Mouse (Mus musculus) testis, postnatal 10 days (tissue): ENCODE results near the gene Fam214a.
A peak's percentile ranks its signal among the peaks of the same experiment; 100 is the strongest.

Experiments
- DNase-seq: peaks from one replicate; pipeline ENCODE4 v3.0.0; 2021; ENCODE audit warnings: low spot score

The Fam214a gene

DNA sequence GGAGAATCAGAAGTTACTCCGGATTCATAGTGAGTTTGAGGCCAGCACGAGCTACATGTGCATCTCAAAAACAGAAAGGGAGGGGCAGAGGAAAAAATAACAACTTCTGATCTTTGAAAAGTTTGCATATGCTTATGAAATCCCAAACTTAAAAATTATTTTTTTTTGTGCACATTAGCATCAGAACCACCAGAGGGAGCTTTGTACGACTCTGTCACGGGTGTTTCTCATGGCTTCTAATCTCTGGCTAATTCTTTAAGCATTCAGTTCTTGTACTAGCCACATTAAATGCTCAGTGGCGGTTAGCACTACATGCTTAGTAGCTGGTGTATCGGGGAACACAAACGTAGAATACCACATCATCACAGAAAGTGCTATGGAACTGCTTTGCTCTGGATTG is 80.5 kb downstream of the Fam214a start:
- no peak for DNase-seq

DNA sequence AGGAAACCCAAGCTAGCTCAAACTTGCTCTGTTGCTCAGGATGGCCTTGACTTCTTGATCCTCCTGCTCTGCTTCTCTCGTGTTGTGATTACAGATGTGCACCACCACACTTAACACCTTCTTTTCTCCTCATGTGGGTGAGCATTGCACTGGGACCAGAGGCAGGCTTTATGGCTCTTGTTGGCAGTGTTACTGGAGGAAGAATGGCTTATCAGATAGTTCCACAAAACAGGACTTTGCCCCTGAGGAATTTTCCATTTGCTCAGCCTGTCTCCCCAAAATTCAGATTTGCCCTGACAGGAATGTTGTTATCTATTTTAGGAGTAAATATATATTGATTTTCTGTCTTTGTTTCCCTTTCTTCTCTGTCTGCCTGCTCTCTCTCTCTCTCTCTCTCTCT is 82.0 kb downstream of the Fam214a start:
- no peak for DNase-seq

DNA sequence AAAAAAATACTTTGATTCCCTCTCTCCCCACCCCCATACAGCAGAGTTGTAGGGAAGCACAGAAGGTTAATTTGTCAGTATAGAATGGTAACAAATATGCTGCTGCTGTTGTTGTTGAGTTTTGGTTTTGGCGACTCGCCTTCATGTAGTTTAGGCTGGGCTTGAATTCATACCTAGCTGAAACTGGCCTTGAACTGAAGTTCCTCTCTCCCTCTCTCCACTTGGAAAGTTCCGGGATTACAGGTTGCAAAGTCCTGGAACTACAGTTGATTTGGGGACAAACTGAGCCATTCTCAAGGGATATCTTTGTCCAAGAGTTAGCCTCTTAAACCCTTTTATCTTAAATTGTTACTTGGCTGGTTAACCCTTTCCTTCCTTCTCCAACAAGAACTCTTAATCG is 83.3 kb downstream of the Fam214a start:
- DNase-seq, result no peak

DNA sequence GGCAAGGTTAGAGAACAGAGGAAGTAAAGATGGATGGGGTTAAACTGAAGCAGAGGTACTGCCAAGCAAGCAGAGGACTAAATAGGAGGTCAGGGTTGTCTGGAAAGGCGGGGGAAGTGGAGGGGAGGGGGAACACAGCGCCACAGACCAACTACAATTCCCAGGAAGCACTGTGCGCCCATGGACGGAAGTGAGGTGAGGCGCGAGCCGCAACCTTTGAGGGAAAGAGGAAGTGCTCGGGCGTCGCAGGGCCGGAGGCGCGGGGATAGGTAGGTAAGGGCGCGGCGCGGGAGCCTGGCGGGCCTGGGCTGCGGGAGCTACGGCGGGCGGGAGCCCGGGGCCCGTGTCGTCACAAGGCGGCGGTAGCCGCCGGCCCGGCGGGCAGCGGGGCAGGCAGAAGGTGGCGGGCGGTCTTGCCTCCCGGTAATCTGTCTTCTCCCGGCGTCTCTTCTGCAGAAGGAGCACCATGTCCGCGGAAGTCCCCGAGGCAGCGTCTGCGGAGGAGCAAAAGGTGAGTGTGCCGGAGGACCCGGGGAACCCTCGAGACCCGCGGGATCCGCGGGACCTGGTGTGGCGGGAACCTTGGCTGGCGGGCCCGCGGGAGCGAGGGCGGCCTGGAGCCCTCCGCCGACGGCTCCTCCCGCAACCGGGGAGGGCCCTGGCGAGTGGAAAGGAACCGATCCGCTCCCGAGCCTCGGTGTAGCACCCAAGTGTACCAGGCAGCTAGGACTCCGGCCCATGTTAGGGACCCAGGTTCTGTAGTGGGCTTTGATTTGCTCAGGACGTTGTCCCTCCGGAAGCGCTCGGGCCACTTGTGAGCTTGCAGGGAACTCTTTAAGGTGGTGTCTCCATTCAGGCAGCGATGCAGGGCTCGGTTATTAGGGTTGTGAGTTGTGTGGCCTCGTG is 85.0 kb downstream of the Fam214a start, which contains the start of gene Arpp19:
Arpp19 (plus strand) TSS at position 164 of the 906 bp plus-strand sequence.
- DNase-seq, result peak; percentile 83

DNA sequence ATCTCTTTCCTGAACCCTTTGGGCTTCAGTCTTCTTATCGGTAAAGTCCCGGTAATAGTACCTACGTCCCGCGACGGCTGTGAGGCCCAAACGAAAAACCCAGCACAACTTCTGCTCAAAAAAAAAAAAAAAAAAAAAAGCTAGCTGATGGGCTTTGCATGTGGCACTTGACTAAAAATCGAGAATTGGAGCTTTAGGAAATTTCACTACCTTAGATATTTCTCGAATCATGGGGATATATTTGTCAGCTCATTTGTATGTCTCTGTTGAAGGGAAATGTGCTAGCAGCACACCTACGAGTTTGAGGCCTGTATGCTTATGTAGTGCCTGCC is 85.6 kb downstream of the Fam214a start:
- no peak for DNase-seq

DNA sequence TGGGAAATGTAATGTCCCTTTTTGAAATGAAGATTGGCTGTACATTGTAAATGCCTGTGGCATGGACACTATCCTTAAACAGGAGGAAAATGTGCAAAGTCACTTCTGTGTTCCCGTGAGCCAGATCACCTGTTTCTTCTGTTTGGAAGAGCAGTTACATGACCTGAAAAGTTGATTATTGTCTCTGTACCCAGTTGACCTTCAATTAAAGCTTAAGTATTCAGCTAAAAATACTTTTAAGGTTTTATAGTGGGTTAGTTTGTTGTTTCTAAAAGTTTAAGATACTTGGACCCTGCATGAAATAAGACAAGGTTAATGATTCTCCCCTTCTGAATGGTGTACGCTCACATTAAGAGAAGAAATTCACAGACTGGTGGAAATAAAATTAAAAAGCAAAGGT is 87.9 kb downstream of the Fam214a start:
- DNase-seq, result no peak

DNA sequence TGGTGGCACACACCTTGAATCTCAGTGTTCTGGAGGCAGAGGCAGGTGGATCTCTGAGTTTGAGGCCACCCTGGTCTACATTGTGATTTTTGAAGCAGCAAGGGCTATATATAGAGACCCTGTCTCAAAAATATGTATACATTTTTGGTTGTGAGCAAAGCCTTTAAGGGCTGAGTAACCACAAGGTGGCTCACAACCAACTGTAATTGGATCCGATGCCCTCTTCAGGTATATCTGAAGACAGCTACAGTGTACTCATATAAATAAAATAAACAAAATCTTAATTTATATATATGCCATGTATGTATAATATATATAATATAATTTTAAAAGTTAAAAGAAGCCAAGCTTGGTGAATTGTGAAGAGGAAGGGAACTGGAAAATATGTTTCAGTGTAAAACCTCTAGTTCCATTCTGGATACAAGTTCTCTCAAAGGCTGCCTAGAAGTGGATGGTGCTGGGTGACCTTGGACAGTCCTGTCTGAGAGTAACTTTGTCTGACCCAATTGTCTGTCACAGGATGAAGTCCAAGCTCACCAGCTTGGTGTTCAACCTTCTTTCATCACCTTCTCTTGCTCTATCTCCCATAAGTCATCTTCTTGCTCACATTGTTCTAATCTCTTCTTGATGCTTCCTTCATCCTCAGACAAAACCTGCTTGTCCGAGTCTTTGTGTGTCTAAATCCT is 89.3 kb downstream of the Fam214a start:
- no peak for DNase-seq

DNA sequence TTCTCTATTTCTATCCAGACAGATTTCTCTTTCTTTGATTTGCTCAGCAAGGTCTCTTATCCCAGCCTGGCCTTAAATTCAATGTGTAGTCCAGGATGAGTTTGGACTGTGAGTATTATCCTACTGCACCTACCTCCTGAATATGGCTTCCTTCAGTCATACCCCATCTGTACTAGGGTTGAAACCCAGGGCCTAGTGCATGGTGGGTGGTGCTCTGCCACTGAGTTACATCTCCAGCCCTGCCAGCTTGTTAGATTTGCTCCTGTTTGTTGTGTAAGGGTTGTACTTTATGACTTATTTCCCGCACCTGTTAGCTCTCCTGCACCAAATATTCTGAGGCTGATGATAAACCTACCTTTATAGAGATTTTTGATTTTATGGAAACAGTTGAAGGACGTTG is 90.5 kb downstream of the Fam214a start:
- DNase-seq, result no peak

DNA sequence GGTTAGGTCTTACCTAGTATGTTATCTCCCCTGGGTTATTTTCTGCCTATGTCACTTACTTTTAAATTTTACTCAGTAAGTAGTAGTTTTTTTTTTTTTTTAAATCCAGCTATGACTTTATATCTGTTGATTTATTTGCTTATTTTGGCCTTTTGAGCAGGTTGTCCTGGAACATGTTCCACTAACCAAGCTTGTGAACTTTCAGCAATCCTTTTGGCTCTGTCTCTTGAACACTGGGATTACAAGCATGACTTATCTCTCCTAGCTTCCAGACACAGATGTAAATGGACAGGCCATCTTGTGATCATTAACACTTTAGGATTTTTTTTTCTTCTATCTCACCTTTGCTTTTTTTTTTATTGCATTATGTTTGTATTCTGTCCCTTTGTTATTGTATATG is 94.4 kb downstream of the Fam214a start:
- no peak for DNase-seq

DNA sequence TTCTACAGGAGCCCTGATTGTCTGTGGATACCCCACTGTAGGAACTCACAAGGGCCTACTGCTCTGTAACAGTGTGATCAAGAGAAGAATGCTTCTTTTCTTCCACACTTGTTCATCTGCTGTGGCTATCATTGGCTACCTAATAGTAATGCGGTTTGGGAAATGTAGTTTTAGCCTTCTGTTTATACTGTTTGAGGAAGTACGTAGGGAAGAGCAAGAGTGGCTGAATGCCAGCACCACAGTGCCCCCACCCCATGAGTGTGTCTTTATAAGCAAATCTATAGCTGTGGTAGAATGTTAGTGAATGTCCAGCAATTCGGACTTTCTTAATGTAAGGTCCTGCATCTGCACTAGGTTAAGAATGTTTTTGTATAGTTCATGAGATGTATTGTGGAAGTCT is 96.4 kb downstream of the Fam214a start:
- no peak for DNase-seq

DNA sequence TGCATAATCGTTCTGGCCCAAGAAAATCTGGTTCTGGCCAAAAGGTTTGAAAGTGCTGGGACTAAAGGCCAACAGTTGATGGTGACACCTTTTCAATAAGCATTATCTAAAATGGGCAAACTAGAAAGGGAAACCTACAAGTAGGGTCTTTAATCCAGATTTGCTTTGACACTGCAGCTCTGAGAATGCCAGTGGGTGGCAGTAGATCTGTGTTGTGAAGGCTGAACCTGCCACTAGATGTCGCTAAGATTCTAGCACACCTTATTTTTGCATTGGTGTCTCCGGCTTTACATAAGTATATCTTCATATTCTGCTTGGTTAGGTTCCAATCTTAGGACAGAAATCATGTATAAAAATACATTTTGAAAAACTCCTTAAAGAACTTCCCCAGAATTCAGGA is 97.3 kb downstream of the Fam214a start:
- DNase-seq, result peak; percentile 64

DNA sequence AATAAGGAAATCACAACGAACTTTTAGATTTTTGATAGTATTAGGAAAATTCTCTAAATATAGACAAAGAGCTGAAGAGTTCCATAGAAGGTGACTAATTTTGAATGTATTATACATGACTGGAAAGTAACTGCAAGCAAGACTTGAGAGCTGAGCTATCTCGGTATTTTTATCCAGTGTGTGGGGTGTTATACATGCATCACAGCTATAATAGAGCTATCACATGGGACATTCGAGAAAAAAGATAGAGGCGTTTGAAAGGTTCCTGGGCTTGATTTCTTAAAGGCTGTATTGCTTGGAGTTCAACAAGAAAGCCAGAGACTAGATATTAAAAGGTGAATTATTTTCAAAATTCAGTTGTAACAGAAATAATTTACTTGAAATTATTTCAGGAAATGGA is 99.2 kb downstream of the Fam214a start:
- no peak for DNase-seq

DNA sequence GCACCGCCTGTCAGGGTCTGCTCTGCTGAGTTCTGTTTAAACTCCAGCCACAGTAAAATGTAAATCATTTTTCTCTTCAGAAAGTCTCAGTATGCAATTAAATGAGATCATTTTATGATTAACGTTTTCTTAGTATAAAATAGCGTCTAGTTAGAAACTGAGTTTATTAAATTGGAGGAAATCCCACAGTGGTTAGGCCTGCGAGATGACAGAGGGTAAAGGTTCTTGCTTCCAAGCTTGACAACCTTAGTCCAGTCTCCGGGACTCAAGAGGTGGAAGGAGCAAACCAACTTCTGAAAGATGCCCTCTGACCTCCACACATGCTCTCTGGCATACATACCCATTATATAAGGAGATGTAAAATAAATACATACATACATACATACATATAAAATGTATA is 102.4 kb downstream of the Fam214a start:
- DNase-seq, result no peak

DNA sequence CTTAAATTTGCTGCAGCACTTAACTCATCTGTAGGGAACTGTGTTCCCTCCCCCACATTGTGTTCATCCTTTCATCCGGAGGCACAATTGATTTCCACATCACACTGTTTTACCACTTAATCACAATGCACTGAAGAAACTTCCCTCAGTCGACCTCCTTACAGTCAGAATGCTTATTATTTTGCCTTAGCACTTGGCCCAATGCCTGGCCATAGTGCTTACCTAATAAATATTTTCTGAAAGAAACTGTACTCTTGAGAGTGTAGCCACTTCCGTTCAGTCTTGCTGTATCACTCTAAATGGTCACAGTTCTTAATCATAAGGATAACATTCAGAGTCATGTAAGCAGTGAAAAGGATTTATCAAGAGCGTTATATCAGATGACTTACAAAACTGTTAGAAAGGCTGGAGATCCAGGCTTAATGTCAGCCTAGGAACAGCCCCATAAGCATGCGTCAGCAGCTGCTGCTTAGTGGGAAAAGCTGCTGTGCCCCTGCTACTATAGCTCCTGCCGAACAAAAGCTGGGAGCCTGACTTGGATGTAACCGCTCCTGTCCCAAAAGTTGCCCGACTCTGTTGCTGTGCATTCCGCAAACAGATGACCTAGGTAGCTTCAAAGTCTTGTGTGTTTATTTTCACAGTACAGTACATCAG is 112.1 kb downstream of the Fam214a start:
- DNase-seq, result no peak

DNA sequence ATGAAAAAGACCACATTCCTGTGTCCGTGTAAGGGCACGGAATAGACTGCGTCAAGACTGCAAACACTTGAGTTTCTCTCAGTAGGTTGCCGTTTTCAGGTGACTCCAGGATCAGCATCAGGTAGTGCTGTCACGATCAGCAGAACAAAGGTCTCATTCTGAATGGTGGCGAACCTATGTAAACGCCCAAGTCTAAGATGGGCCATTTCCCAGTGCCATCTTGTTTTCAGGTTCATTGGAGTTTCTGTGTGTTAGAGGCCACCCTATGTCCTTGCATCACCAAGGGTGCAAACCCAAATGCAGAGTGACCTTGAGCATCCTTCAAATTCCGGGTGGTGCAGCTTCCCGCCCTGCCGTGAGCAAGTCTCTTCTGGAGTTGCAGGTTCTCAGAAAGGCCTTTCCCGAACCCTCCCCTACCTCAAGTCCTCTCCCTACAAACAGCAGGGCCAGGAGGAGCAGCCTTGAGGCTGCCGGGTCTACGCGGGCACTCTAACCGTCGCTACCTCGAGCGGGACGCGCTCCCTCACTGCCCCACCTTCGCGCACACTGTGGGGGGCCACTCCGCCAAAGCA is 117.9 kb downstream of the Fam214a start, which contains the start of gene Myo5a:
Myo5a (plus strand) TSS at position 559 of the 572 bp plus-strand sequence.
- no peak for DNase-seq

DNA sequence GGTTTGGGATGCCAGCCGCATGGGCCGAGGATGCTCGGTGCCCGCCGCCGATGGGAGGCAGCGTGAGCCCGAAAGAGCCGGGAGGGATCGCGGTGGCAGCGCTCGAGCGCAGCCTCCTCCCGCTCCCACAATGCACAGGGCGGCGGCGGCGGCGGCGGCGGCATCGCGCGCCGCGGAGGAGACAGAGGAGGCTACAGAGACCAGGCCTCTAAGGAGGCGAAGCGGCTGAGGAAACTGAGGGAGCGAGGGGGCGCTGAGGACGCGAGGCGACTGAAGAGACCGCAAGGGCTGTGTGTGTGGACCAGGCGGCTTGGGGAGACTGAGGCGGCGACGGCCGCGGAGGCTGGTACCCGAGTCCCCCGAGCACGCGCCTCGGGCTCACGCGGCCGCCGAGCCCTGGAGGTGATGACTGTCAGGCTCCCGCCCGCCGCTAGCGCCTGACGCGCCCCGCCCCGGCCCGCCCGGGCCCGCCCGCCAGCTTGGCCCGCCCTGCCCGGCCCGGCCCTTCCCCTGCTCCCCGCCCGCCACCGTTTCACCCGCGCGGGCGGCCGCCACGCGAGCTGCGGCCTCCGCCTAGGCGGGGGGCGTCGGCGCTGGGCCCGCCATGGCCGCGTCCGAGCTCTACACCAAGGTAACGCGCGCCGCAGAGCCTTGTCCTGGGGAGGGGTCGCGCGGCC is 118.5 kb downstream of the Fam214a start:
- DNase-seq, result peak; percentile 80

DNA sequence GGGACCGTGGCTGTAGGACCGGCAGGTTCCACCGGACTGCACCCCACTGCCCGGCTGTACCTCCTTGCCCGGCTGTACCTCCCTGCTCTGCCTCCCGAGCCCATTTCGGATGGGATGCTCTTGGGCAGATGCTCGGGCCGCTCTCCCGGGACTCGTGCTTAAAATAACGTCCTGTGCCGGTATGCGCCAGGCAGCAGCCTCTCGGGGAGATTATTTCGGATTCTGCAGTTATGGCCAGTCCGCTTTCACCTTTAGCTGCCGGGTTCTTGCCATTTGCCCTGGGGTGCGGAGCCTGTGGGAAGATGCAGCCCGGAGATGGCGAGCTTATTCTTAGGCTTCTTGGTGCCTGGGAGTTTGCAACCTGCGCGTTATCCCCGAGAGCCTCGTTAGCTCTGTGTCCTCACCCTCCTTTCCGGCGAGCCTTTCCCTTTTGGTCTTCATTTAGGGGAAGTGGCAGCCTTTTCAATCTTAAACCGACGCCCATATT is 119.1 kb downstream of the Fam214a start:
- DNase-seq, result no peak

DNA sequence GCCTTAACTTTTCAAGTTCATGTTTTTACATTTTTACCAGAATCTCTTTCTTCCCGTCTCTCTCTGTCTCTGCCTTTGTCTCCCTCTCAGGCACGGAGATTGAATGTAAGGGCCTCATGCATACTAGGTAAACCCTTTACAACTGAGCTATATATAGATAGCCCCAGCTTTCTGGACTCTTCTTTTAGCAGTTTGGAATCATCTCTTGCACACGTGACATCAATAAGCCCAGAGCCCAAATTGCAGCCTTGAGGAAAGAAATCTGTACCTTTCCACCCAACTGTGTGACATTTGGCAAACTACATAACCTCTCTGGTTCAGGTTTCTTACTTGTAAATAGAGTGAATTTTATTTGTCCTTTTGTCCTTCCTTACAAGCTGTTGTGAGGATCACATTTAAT is 119.7 kb downstream of the Fam214a start:
- DNase-seq, result no peak

DNA sequence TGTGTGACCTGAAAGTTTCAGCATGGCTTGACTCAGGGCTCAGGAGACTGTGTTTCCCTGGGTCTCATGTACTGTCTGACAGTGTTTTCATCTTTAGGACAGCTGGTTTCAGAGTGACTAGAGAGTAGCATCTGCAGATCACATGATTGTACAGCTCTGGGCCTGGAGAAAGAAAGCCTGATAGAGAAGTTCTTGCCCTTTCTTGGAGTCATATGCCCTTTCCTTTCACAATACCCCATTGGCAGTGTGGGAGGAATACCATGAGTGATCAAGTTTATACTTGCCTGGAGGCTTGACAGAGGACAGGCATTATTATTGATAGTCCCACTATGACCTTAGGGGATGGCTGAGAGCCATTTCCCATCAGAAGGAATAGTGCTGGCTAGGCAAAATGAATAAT is 124.5 kb downstream of the Fam214a start:
- DNase-seq, result no peak
